Mouse (Mus musculus): ENCODE measurements around the gene Rabep2. TPM values are rescaled to one million over a fixed set of nuclear protein-coding genes. Genes with fewer than 3 reads are reported as not detected.

Gene Rabep2
- total RNA-seq, 1 experiment from 2014 or later, result 23.1 TPM

- ATAC-seq (replicated peaks; ENCODE audit: low read depth, poor library complexity, severe bottlenecking), result no peak
Observed at GRCm38 (mm10) chr7:126429503-126429898, 942 bp downstream of the Rabep2 start.

GRCm38 (mm10) chr7:126430167-126430566, 1.6 kb downstream of the Rabep2 start:
- ATAC-seq (replicated peaks; ENCODE audit: low read depth, poor library complexity, severe bottlenecking), result no peak

GRCm38 (mm10) chr7:126434726-126435125, 6.2 kb downstream of the Rabep2 start:
- no peak for ATAC-seq (replicated peaks; ENCODE audit: low read depth, poor library complexity, severe bottlenecking)

DNA sequence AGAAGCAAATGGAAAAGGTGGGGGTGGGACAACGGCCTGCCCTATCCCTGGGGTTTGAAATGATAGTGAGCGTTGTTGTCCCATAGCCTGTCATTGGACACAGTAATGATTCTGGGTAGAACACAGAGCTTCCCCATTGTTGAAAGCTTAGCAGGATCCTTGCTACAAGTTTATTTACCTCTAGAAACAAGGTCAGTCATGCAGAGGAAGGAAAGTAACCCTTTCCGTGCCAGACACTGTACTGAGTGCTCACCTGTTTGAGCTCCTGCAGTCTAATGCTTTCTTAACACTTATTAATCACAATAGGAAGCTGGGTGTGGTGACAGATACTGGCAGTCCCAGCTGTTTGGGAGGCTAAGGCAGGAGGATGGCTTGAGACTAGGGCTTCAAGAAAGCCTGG, 7.2 kb downstream of the Rabep2 start:
- ATAC-seq (replicated peaks; ENCODE audit: low read depth, poor library complexity, severe bottlenecking), result no peak

DNA sequence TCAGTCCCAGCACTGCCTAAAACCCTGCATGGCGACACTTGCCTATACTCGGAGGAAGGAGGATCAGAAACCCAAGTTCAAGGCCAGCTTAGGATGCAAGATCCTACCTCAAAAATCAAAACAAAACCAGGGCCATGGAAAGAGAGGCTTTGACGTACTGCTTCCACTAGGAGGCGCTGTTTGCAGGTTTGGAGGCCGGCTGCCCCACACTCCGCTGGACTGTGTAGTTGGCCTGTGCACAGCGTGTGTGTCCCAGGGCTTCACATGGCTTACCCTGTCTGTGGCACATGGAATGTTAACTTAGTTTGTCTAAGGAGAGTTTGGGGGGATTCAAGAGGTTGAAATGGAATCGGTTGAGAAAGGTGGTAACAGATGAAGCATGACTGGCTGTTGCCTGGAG, 8.3 kb downstream of the Rabep2 start:
- peak; percentile 96 for ATAC-seq (replicated peaks; ENCODE audit: low read depth, poor library complexity, severe bottlenecking)

DNA sequence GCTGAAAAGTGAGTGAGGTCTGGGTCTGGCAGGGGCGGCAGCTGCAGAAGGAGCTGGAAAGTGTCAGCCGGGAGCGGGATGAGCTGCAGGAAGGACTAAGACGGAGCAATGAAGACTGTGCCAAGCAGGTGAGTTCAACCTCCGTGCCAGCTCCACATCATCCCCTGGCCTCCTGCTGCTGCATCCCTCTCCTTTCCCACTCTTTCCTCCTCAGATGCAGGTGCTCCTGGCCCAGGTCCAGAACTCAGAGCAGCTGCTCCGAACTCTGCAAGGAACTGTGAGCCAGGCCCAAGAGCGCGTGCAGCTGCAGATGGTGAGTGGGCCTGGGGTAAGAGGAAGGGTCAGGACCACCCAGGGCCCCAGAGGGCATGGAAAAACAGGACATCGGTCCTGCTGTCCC, 11.6 kb downstream of the Rabep2 start:
- no peak for ATAC-seq (replicated peaks; ENCODE audit: low read depth, poor library complexity, severe bottlenecking)

GRCm38 (mm10) chr7:126443997-126444396, 15.4 kb downstream of the Rabep2 start:
- no peak for ATAC-seq (replicated peaks; ENCODE audit: low read depth, poor library complexity, severe bottlenecking)

DNA sequence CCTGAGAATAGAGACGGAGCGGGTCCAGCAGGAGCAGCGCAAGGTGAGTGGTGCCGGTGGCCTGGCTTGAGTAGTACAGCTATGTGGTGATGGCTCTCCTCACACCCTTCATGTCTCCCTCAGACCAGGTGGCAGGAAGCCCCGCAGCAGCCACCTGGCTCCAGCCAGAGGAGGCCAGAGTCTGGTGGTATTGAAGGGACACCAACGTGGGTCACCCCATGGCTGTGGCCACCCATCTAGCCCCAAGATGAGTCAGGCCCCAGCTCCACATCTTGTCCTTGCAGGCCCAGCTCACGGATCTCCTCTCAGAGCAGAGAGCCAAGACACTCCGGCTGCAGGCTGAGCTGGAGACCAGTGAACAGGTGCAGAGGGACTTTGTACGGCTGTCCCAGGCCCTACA, 16.0 kb downstream of the Rabep2 start:
- ATAC-seq (replicated peaks; ENCODE audit: low read depth, poor library complexity, severe bottlenecking), result no peak

DNA sequence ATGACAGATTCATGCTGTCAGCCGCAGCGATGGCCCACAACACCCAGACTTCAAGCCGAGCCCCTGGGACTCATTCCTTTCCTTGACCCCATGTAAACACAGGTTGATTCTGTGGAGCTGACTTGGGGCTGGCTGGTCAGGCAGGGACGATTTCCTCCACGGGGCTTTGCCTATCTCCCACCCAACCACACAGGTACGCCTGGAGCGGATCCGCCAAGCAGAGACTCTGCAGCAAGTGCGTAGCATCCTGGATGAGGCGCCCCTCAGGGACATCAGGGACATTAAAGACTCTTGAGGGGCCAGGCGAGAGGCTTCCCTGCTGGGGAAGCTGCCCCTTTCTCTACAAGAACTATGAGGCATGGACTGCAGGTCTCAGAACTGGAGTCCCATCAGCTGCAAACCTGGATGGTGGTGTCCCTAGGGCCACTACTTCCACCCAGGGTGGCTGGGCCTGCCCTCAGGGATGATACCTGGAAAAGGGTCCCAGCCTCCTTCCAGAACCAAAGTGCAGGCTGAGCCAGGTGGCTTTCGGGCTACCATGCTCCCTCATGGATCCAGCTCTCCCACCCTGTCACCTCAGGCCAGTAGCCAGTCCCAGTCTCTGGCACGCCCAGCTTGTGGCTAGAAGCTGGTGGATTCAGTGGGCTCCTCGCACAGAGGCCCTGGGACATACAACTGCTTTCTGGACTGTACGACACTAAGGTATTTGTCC, 16.7 kb downstream of the Rabep2 start:
- no peak for ATAC-seq (replicated peaks; ENCODE audit: low read depth, poor library complexity, severe bottlenecking)

DNA sequence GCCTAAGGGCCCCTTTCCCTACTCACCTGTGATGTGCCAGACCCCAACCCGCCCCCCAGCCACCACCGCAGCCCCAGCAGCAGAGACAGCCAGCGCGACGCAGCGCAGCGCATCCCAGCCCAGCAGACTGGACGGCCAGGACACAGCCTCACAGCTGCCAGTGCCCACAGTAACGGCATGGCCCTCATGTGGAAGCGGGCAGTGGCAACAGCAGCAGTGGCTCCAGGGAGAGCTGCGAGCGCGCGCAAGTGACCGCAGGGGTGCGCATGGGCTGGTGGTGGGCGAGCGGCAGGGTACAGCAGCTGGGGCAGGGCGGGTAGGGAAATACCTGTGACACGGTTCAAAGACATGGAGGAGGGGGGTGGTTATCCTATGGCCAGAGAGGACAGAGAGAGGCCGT, 17.7 kb downstream of the Rabep2 start:
- no peak for ATAC-seq (replicated peaks; ENCODE audit: low read depth, poor library complexity, severe bottlenecking)

- peak; percentile 78 for ATAC-seq (replicated peaks; ENCODE audit: low read depth, poor library complexity, severe bottlenecking)
Observed at GRCm38 (mm10) chr7:126448481-126448880, 19.9 kb downstream of the Rabep2 start.

DNA sequence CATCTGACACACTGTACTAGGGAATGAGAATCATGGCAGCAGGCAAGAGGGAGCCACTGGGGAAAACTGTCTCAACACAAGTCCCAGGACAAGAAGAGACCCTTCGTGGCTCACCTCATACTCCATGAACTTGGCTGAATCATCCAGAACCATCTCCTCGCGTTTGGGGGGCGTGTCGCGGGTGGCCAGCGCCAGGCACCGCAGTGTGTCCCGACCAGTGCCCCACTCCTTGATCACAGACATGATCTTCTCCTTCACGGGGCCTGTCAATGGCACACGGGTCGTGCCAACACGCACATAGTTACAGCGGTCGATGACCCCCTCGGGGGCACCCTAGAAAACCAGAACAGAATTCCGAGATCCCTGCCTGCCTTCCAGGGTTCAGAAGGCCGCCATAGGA, 21.4 kb downstream of the Rabep2 start:
- ATAC-seq (replicated peaks; ENCODE audit: low read depth, poor library complexity, severe bottlenecking), result no peak

DNA sequence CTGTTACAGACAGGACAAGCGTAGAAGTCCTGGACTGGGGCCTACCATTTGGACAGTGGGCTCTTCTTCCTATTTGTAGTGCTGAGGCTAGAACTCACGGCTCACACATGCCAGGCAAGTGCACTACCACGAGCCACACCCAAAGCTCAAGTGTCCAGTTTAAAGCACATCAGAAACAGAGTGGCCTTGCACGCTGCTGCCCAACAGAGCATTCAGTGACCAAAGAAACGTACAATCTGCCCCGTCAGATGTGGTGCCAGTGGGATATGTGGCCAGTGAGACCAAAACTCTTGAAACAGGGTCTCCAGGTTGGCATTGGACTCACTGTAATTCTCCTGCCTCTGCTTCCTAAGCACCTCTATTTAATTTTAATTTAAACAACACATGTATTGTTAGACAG, 22.1 kb downstream of the Rabep2 start:
- no peak for ATAC-seq (replicated peaks; ENCODE audit: low read depth, poor library complexity, severe bottlenecking)

GRCm38 (mm10) chr7:126452244-126452643, 23.7 kb downstream of the Rabep2 start:
- no peak for ATAC-seq (replicated peaks; ENCODE audit: low read depth, poor library complexity, severe bottlenecking)

DNA sequence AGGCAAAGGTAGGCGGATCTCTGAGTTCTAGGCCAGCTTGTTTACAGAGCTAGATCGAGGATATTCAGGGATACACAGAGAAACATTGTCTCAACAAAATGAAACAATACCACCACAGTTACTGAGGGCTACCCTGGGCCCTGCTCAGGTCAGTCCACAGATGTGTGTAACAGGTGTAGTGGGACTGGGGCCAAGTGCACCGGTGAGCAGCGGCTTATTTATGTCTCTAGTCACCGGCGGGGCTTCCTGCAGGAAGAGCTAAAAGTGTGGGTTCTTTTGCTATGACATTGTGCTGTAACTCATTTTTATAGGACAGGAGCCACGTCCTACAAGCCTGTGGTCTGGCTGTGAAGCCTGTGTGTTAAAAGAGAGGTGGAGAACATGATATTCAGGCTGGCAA, 25.3 kb downstream of the Rabep2 start:
- ATAC-seq (replicated peaks; ENCODE audit: low read depth, poor library complexity, severe bottlenecking), result no peak

GRCm38 (mm10) chr7:126455242-126455641, 26.7 kb downstream of the Rabep2 start:
- ATAC-seq (replicated peaks; ENCODE audit: low read depth, poor library complexity, severe bottlenecking), result no peak

- ATAC-seq (replicated peaks; ENCODE audit: low read depth, poor library complexity, severe bottlenecking), result peak; percentile 77
Observed at GRCm38 (mm10) chr7:126456382-126457266, 28.1 kb downstream of the Rabep2 start.

DNA sequence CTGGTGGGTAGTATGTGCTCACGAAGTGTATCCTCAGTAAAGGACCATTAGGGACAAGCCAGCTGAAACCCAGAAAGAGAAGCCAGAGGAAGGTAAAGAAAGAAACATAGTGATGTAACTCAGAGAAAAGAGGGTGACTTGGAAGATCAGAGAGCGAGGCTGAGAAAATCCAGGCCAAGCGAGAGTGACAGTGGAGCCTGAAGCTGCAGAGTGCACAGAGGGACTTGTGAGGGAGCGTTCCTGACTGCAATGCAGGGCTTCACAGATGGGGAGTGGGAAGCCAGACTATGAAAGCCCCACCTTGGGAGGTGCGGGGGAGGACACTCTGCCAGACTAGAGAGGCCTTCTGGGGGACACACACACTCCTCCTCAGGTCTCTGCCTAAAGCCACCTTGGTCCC, 29.7 kb downstream of the Rabep2 start:
- no peak for ATAC-seq (replicated peaks; ENCODE audit: low read depth, poor library complexity, severe bottlenecking)

DNA sequence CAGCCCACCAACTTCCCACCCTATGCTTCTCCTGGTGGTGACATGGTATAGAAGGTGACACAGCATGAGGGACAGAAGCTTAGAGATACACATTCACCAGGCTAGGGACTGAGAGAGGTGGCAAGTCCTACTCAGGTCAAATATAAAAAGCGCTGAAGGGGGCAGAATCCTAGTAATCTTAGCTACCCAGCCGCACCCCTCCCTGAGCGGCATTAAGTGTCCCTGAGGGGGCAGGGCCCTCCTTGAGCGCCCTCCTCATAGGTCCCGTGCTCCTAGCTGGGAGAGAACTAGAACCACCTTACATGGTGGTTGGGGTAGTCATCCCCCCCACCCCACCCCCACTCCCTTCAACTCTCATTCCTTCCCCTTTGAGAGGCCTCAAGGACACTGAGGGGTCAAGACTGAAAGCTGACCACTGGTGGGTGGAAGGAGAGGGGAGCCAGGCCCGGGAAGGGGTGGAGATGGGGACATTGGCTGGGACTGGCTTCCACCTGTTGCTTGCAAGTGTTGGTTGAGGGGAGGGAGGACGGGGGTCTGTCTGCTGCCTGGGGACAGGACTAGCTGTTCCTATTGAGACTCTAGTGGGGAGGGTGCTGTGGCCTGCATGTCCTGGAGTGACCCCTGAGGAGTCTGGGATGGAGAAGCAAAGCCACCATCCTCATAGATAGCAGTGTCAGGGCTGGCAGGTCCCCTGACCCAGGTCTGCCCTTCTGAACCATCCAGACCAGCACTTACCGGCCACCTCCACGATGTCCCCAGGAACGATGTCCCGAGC, 30.5 kb downstream of the Rabep2 start:
- no peak for ATAC-seq (replicated peaks; ENCODE audit: low read depth, poor library complexity, severe bottlenecking)

DNA sequence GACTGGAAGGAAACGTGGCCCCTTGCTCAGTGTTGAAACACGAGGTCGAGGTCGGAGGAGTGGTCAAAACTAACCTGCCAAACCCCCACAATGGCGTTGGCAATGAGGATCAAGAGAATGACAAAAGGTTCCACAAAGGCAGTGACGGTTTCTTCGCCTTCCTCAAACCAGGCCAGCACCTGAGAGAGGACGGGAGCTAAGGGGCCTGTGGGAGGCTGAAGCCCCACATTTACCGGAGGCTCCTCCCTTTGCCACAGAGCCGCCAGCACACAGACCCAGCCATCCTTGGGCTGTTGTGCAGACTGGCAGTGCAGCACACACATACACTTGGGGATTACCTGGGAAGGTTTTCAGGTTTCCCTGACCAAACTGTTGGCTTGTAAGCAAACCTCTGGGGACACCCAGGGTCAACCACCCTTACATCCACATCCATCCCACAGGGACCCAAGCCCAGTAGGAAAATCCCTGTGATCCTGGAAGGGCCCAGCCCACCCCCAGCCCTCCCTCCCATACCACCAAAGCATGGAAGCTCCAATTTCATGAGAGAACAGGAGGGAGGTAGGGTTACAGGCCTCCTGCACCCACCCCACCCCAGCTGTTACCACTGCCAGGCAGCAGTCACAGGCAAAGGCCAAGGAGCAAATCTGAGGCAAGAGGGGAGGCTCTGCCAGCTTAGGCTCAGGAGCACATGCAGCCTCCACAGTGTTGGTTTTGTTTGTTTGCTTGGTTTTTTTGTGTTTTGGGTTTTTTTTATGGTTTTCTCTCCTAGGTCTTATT, 32.3 kb downstream of the Rabep2 start:
- no peak for ATAC-seq (replicated peaks; ENCODE audit: low read depth, poor library complexity, severe bottlenecking)

Measured in common myeloid progenitor, adult 5-6 weeks (primary cell).